Mouse (Mus musculus) limb, embryonic 10.5 days (tissue): ENCODE data around the gene Dpy19l1. TPM values are rescaled to one million over a fixed set of nuclear protein-coding genes. Genes with fewer than 3 reads are reported as not detected.

Source experiments
- DNase-seq: peaks from one replicate; pipeline ENCODE4 v3.0.0-alpha.2; 2017; ENCODE audit warnings: low spot score
- H3K27ac ChIP-seq: fragments of 300-500 bp; sonication (generic); 2 replicates; pipeline ENCODE4 v1.5.1; 2016; ENCODE audit warnings: mild to moderate bottlenecking
- H3K27me3 ChIP-seq: fragments of 300-500 bp; sonication (generic); 2 replicates; pipeline ENCODE4 v1.6.1; 2016; ENCODE audit warnings: low read depth, mild to moderate bottlenecking; ENCODE audit not compliant: poor library complexity, severe bottlenecking
- H3K36me3 ChIP-seq: fragments of 300-500 bp; sonication (generic); 2 replicates; pipeline ENCODE4 v1.6.1; 2016; ENCODE audit warnings: mild to moderate bottlenecking, moderate library complexity
- H3K4me1 ChIP-seq: fragments of 300-500 bp; sonication (generic); 2 replicates; pipeline ENCODE4 v1.6.1; 2016
- H3K4me3 ChIP-seq: fragments of 300-500 bp; sonication (generic); 2 replicates; pipeline ENCODE4 v1.5.1; 2016; ENCODE audit warnings: mild to moderate bottlenecking, moderate library complexity
- H3K9me3 ChIP-seq: fragments of 300-500 bp; sonication (generic); replicated peaks from 2 replicates; pipeline ENCODE4 v1.6.1; 2016; ENCODE audit warnings: mild to moderate bottlenecking
- WGBS: fragments of 180-500 bp; shearing (Covaris S2); methylation state at CpG from one replicate; pipeline ENCODE4 v1.1.7; 2016; 5-methylcytosine and 5-hydroxymethylcytosine counted together
- polyA plus RNA-seq: library from polyadenylated mRNA; unstranded; fragments of >200 nt; fragmentation: Nextera tagmentation; extraction: Ambion mirVana; gene quantifications from 2 replicates; pipeline ENCODE4 v1.2.1, GENCODE M21; 2016

Dpy19l1 gene
- polyA plus RNA-seq, 1 experiment from 2014 or later = 8.6 TPM

DNA sequence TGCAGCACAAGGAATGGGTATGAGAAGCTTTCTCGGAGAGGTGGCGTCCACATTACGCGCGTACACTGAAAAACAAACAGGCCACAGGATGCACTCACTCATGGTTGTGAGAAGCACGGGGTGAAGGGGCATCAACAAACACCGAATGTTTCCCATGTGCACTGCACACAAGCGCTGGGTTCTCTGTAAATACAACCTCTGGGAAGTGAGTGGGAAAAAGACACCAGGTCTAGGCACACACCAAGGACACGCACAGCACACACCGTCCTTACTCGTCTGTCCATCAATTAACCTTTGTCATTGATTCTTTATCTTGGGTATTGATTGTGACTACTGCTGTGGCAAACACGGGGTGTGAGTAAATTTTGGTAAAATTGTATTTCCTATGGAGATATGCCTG, 49.1 kb downstream of the Dpy19l1 start:
- H3K4me1 ChIP-seq = no peaks in the 10 kb centered on the region
- no peak for DNase-seq
- no peak overlapping the region for H3K4me3 ChIP-seq
- WGBS = 94% methylated on average over 12 of the region's 12 CpGs
- 0 out of 2 replicates have a peak, but pooled peaks cover 10% of the 10 kb centered on the region for H3K36me3 ChIP-seq
- no peaks in the 10 kb centered on the region for H3K9me3 ChIP-seq
- no peaks in the 10 kb centered on the region for H3K27me3 ChIP-seq
- no peak overlapping the region for H3K27ac ChIP-seq

DNA sequence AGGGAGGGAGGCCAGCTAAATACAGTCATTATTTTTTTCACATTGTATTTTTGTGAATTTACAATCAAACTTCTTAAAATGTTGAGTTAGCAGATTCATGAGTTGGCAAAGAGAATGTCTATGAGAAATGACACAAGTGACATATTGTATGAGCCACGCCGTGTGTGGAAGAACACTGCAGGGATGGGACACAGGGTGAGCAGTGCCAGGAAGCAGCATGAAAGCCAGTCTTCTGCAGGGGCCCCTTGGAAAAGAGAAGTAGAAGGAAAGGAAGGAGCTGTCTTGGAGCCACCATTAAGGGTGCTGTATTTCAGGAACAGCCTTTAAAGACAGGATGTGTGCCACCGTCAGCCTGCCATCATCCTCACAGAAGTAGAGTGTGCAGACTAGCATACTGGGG, 52.0 kb downstream of the Dpy19l1 start:
- 87% methylated on average over 3 of the region's 3 CpGs for WGBS

DNA sequence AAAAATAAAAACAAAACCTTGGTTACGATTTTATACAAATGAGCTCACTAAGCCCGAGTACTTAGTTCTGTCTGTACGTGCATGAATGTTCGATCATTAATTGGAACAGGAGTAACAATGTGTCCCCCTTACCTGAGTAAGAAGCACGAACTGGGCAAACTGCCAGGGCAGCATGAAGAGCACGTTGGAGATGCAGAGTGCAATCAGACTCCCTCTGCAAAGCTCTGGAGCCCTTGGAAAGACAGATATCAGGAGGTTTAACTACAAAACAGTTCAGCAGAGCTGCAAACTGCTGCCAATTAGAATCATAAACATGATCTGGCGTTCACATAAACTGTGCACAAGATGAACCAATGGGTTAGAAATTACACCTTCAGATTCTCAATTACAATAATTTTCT, 52.4 kb downstream of the Dpy19l1 start:
- DNase-seq = no peak
- no peaks in the 10 kb centered on the region for H3K9me3 ChIP-seq
- 89% methylated on average over 7 of the region's 7 CpGs for WGBS
- no peaks in the 10 kb centered on the region for H3K27me3 ChIP-seq
- no peak overlapping the region for H3K4me3 ChIP-seq
- H3K36me3 ChIP-seq = peaks cover 17% of the 10 kb centered on the region; the same call in 1 of the 2 replicates
- no peaks in the 10 kb centered on the region for H3K4me1 ChIP-seq
- no peak overlapping the region for H3K27ac ChIP-seq

More for the DNA sequence above, 52.0 kb downstream of the Dpy19l1 start:
- Histone ChIP-seq H3K9me3 (no peaks in the 10 kb centered on the region), H3K27ac (no peak overlapping the region), H3K36me3 (peaks cover 17% of the 10 kb centered on the region; the same call in 1 of the 2 replicates), H3K4me3 (no peak overlapping the region), H3K27me3 (no peaks in the 10 kb centered on the region), H3K4me1 (no peaks in the 10 kb centered on the region)
- DNase-seq = no peak

DNA sequence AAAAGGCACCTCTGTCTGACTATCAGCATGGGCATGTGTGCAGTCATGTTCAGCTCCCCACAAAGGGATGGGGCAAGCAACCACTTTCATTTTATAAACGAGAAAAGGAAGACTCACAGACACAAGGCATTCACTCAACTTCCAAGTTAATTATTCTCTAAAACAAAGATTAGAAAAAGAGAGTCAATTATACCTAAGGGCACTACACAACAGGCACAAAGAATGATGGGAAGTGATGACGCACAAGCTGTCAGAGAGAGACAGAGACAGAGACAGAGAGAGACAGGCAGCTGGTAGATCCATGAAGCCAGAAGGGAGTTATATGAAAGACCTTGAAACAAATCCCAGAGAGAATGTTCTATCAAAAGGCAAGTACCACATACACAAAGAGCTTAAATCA, 68.0 kb downstream of the Dpy19l1 start:
- no peak overlapping the region for H3K27ac ChIP-seq
- no peaks in the 10 kb centered on the region for H3K27me3 ChIP-seq
- H3K4me1 ChIP-seq = no peaks in the 10 kb centered on the region
- no peak overlapping the region for H3K4me3 ChIP-seq
- H3K36me3 ChIP-seq = 0 out of 2 replicates have a peak, but pooled peaks cover 12% of the 10 kb centered on the region
- no peak for DNase-seq
- no peaks in the 10 kb centered on the region for H3K9me3 ChIP-seq
- 87% methylated on average over 2 of the region's 2 CpGs for WGBS

DNA sequence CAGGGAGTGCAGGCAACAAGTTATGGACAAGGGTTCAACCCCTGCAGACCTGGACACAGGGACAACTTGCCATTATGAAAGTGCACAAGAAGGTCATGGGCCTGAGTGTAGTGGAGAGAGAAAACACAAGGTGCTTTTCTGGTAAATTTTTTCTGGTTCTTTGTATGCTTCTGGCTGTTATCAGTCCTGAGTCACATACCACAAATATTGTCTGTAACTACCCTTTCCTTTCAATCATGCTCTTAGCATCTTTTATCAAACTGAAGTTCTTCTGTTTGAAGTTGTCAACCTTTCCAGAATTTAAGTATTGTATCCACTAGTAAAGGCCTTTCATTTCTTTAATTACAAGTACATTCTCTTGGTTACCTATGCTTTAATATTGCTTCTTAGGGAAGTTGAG, 73.2 kb downstream of the Dpy19l1 start:
- Histone ChIP-seq H3K27me3 (no peaks in the 10 kb centered on the region), H3K4me1 (no peaks in the 10 kb centered on the region), H3K36me3 (peaks cover 23% of the 10 kb centered on the region; the same call in 1 of the 2 replicates), H3K27ac (no peak overlapping the region), H3K4me3 (no peak overlapping the region), H3K9me3 (no peaks in the 10 kb centered on the region)
- DNase-seq = no peak

DNA sequence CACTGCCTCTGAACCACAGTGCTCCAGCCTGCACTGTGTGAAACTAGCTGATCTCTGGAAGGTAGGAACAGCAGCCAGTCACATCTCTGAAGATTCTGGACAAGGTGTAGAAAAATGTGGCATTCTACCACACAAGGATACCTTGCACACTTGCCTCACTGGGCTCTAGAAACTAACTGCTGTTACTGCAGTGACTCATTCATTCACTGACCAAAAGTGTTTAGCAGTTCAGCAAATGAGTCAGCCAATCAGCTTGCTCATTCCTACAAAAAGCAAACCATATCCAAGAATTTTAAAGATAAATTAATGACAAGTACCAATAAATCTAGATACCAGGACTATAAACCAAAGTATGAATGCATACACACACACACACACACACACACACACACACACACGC, 77.3 kb downstream of the Dpy19l1 start:
- Histone ChIP-seq H3K27me3 (no peaks in the 10 kb centered on the region), H3K9me3 (no peaks in the 10 kb centered on the region), H3K27ac (no peak overlapping the region), H3K4me3 (no peak overlapping the region), H3K36me3 (peaks cover 40% of the 10 kb centered on the region), H3K4me1 (no peaks in the 10 kb centered on the region)
- WGBS = 83% methylated on average over 1 of the region's 1 CpGs
- no peak for DNase-seq

DNA sequence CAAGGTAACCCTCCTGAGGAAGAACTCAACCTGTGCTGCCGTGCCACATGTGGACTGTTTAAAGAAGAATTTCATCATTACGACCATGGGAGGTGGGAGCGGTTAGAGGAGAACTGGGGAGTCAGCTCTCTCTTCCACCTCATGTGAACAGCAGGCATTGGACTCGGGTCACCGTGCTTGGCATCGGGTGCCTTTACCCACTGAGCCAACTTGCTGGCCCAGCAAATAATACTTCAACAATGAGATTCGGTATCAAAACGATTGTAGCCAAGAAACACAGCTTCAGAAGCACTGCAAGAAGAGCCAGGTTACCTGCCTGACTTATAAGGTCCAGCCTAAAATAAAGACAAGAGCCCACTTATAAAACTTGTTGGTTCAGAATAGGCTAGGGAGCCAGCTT, 79.7 kb downstream of the Dpy19l1 start:
- Histone ChIP-seq H3K4me1 (no peaks in the 10 kb centered on the region), H3K9me3 (no peaks in the 10 kb centered on the region), H3K4me3 (no peak overlapping the region), H3K36me3 (peaks cover 55% of the 10 kb centered on the region), H3K27me3 (no peaks in the 10 kb centered on the region), H3K27ac (no peak overlapping the region)
- DNase-seq = no peak
- WGBS = 95% methylated on average over 8 of the region's 8 CpGs

DNA sequence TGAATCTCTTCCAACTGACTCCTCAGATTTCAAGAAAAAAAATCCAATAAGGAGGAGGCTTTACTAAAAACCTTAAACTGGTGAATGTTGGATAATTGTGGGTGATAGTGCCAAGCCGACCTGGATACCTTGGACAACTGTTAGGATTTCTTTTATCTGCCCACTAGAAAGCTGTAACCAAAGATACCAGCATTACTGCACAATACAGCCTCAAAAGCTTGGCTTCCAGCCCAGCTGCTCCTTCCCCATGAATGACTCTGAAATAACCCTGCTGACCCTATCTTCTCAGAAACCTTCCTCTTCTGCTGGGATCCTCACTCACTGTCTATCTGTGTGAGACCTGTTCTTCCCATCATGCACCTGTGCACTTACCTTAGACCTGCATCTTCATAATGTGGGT, 81.1 kb downstream of the Dpy19l1 start:
- Histone ChIP-seq H3K9me3 (no peaks in the 10 kb centered on the region), H3K27me3 (no peaks in the 10 kb centered on the region), H3K4me1 (no peaks in the 10 kb centered on the region), H3K36me3 (peaks cover 57% of the 10 kb centered on the region), H3K4me3 (no peak overlapping the region), H3K27ac (no peak overlapping the region)
- 81% methylated on average over 1 of the region's 1 CpGs for WGBS
- no peak for DNase-seq

DNA sequence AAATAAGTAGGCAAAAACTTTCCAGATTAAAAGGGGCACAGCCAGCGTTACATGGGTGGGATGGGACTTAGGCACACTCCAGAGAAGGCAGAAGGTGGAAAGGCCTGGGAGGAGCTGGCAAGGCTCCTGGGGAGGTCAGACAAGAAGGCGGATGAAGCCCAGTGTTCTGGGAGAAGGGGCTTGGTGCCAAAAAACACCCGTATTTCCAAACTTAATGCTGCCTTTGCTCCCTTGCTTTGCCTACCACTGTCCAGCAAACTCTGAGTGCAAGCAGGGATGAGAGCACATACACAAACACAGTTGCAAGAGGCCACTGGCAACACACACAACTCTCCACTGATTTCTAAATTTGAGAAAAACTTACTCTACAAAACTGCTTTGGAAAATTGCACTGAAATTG, 81.7 kb downstream of the Dpy19l1 start:
- Histone ChIP-seq H3K27ac (no peak overlapping the region), H3K4me1 (no peaks in the 10 kb centered on the region), H3K4me3 (no peak overlapping the region), H3K9me3 (no peaks in the 10 kb centered on the region), H3K27me3 (no peaks in the 10 kb centered on the region), H3K36me3 (peaks cover 57% of the 10 kb centered on the region)
- no peak for DNase-seq
- 91% methylated on average over 3 of the region's 3 CpGs for WGBS

DNA sequence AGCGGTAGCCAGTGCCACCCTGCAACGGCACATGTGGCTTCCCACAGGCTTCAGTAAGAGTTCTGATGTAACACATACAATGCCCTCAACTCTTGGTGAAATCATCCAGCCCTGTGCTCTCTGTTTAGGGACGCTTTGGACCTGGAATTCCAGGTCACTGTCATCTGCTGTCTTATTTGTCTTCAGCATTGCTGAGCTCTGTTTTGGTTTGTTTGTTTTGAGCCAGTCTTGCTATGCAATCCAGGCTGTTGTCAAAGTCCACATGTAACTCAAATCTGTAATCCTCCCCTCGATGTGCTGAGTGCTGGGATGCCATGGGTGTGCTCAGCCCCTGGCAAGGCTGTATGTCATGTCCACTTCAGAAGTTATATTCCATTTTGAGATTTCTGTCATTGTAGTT, 82.8 kb downstream of the Dpy19l1 start:
- WGBS = 96% methylated on average over 4 of the region's 4 CpGs
- no peak overlapping the region for H3K4me3 ChIP-seq
- no peaks in the 10 kb centered on the region for H3K9me3 ChIP-seq
- DNase-seq = no peak
- no peaks in the 10 kb centered on the region for H3K4me1 ChIP-seq
- peaks cover 53% of the 10 kb centered on the region for H3K36me3 ChIP-seq
- no peak overlapping the region for H3K27ac ChIP-seq
- H3K27me3 ChIP-seq = no peaks in the 10 kb centered on the region

DNA sequence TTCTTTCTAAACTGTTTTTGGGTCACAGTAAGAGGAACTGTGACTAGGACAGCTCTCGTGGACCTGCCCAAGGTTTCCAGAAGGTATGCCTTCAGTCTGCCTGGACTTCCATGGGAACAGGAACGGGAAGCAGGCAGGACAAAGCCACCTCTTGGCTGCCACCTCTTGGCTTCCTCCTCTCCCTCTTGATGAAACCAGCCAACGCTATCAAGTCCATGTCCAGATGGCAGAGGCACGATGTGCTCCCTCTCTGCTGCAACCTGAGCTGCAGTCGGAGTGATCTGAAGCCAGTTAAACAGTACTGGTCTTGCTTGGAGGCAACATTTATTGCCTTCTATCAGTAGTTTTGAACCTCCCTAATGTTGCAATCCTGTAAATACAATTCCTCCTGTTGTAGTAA, 84.7 kb downstream of the Dpy19l1 start:
- Histone ChIP-seq H3K4me3 (no peak overlapping the region), H3K27me3 (no peaks in the 10 kb centered on the region), H3K36me3 (peaks cover 52% of the 10 kb centered on the region), H3K9me3 (no peaks in the 10 kb centered on the region), H3K4me1 (no peaks in the 10 kb centered on the region), H3K27ac (no peak overlapping the region)
- WGBS = 94% methylated on average over 5 of the region's 5 CpGs
- DNase-seq = no peak

DNA sequence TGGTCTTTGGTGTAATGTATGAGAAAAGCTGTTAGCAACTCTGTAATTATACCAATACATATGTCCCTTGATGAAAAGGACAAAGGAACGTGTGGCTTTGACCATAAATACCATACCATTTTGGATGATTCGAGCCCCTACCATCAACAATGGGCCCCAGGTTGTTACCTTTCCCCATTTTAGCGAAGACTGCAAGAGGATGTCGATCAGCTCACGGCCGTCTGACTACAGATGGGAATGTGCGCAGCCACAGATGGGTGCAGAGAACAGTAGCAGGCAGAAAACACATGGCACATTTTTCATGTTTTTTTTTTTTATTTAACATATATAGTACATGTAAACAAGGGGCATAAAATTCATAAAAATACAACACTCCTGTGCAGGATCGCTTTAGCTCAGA, 91.5 kb downstream of the Dpy19l1 start:
- H3K4me1 ChIP-seq = no peaks in the 10 kb centered on the region
- no peaks in the 10 kb centered on the region for H3K27me3 ChIP-seq
- no peak overlapping the region for H3K4me3 ChIP-seq
- DNase-seq = no peak
- H3K9me3 ChIP-seq = no peaks in the 10 kb centered on the region
- 95% methylated on average over 8 of the region's 8 CpGs for WGBS
- H3K36me3 ChIP-seq = 0 out of 2 replicates have a peak, but pooled peaks cover 6% of the 10 kb centered on the region
- H3K27ac ChIP-seq = no peak overlapping the region

DNA sequence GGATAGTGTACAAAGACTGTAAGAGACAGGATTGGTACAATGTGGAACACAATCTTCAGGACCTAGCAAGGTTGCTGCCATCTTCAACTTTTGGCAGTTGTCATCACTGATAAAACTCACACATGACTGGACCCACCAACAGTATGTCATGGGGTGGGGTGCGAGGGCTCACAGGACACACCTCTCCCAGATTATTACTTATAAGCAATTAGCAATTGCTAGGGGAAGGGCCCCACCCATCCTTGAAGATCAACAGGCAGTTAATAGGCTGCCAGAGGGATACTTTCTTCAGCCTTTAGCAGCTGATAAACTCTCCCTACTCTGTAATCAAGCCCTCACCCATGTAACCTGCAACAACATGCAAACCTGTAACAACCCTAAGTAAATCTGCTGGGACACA, 92.5 kb downstream of the Dpy19l1 start:
- 93% methylated on average over 1 of the region's 1 CpGs for WGBS

DNA sequence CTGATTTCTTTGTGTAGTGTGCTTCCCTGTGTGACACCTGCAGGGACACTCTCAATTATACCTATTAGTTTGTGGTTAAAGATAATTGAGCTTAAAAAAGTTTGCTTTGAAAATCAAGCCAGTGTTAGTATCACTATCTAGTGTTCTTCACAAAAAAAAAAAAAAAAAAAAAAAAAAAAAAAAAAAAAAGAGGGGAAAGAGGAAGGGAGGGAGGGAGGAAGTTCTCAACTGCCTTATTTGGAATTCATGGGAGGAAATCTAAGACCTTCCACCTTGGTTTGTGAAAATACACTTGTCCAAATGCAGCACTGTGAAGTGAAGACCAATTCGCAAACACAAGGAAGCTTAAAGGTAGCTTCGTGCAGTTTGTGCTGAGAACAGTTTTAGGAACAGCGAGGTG, 94.9 kb downstream of the Dpy19l1 start:
- no peaks in the 10 kb centered on the region for H3K9me3 ChIP-seq
- no peak overlapping the region for H3K4me3 ChIP-seq
- H3K27ac ChIP-seq = no peak overlapping the region
- H3K4me1 ChIP-seq = no peaks in the 10 kb centered on the region
- 78% methylated on average over 3 of the region's 3 CpGs for WGBS
- DNase-seq = no peak
- H3K36me3 ChIP-seq = no peaks in the 10 kb centered on the region
- no peaks in the 10 kb centered on the region for H3K27me3 ChIP-seq

More for the DNA sequence above, 92.5 kb downstream of the Dpy19l1 start:
- 0 out of 2 replicates have a peak, but pooled peaks cover 6% of the 10 kb centered on the region for H3K36me3 ChIP-seq
- H3K27me3 ChIP-seq = no peaks in the 10 kb centered on the region
- H3K4me1 ChIP-seq = no peaks in the 10 kb centered on the region
- no peak for DNase-seq
- H3K9me3 ChIP-seq = no peaks in the 10 kb centered on the region
- no peak overlapping the region for H3K27ac ChIP-seq
- no peak overlapping the region for H3K4me3 ChIP-seq
